Mouse (Mus musculus): Measurements from ENCODE around the gene U90926.

DNA sequence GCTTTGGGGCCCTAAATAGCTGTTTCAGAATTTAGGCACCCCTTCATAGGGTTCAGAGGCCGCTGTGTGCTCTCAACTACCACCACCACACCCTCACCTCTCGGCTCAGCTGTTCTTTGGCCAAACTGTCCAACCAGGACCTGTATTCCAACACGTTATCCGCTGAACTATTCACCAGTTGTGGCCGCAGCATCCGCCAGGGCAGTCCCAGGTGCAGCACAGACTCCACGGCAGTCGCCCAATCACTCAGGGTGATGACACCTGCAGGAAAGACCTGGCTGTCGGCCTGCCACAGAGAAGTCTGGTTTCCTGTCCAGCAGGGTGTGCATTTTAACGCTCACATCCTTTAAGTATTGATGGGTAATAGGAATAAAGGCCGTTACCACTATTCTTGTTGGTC lies 15.1 kb upstream of the U90926 start:
- TF ChIP-seq POLR2A (IDR thresholded peaks at IDR 0.05; ENCODE audit: borderline replicate concordance, control insufficient read depth, low read depth, low read length), result no peak
- no peak for TF ChIP-seq CTCF (IDR thresholded peaks at IDR 0.05; ENCODE audit: control insufficient read depth, insufficient read depth, low read length)

Measured in bone marrow, adult 2 months (tissue).